Mouse (Mus musculus) lung, postnatal 0 days (tissue): Measurements from ENCODE around the gene Cdkal1. TPM values are rescaled to one million over a fixed set of nuclear protein-coding genes. Genes with fewer than 3 reads are reported as not detected.
A peak's percentile ranks its signal among the peaks of the same experiment; 100 is the strongest.

Experiments
- ATAC-seq: fragments of 200-750 bp; cut with Nextera tagmentation; 2 replicates; pipeline ENCODE4 v1.8.0; 2017; ENCODE audit warnings: moderate library complexity
- DNase-seq: peaks from one replicate; pipeline ENCODE4 v3.0.0-alpha.2; 2016; ENCODE audit warnings: low spot score
- H3K27ac ChIP-seq: fragments of 300-500 bp; sonication (generic); 2 replicates; pipeline ENCODE4 v1.5.1; 2014; ENCODE audit warnings: antibody characterized with exemption, mild to moderate bottlenecking, low read length, mixed read lengths
- H3K27me3 ChIP-seq: fragments of 300-500 bp; sonication (generic); replicated peaks from 2 replicates; pipeline ENCODE4 v1.6.1; 2014; ENCODE audit warnings: low read length, mixed read lengths; ENCODE audit not compliant: insufficient read depth
- H3K36me3 ChIP-seq: fragments of 300-500 bp; sonication (generic); 2 replicates; pipeline ENCODE4 v1.6.1; 2014; ENCODE audit warnings: low read length, mixed read lengths; ENCODE audit not compliant: insufficient read depth
- H3K4me1 ChIP-seq: fragments of 300-500 bp; sonication (generic); 2 replicates; pipeline ENCODE4 v1.6.1; 2014; ENCODE audit warnings: antibody characterized with exemption, low read depth, low read length, mixed read lengths; ENCODE audit not compliant: insufficient read depth
- H3K4me2 ChIP-seq: fragments of 300-500 bp; sonication (generic); replicated peaks from 2 replicates; pipeline ENCODE4 v1.6.1; 2014; ENCODE audit warnings: low read depth, mild to moderate bottlenecking, low read length, moderate library complexity, mixed read lengths
- H3K4me3 ChIP-seq: fragments of 300-500 bp; sonication (generic); 2 replicates; pipeline ENCODE4 v1.5.1; 2014; ENCODE audit warnings: low read depth, low read length
- H3K9ac ChIP-seq: fragments of 300-500 bp; sonication (generic); replicated peaks from 2 replicates; pipeline ENCODE4 v1.6.1; 2014; ENCODE audit warnings: low read depth, mild to moderate bottlenecking
- H3K9me3 ChIP-seq: fragments of 300-500 bp; sonication (generic); 2 replicates; pipeline ENCODE4 v1.6.1; 2016; ENCODE audit warnings: low read length, mixed read lengths
- CTCF ChIP-seq: IDR thresholded peaks from 2 replicates; pipeline ENCODE4 v1.5.1; 2016; ENCODE audit warnings: antibody characterized with exemption, mild to moderate bottlenecking
- EP300 ChIP-seq: IDR thresholded peaks from 2 replicates; pipeline ENCODE4 v1.6.1; 2016; ENCODE audit warnings: antibody characterized with exemption, mild to moderate bottlenecking, control low read depth
- WGBS: fragments of 180-500 bp; shearing (Covaris S2); extraction: QIAGEN DNeasy Blood & Tissue Kit; methylation state at CpG from one replicate; pipeline ENCODE4 v1.1.7; 2014; 5-methylcytosine and 5-hydroxymethylcytosine counted together
- polyA plus RNA-seq: library from polyadenylated mRNA; unstranded; fragments of >200 nt; fragmentation: Nextera tagmentation; extraction: Ambion mirVana; gene quantifications from 2 replicates; pipeline ENCODE4 v1.2.1, GENCODE M21; 2015

The Cdkal1 gene
- polyA plus RNA-seq, 1 experiment from 2014 or later = 14.7 TPM

DNA sequence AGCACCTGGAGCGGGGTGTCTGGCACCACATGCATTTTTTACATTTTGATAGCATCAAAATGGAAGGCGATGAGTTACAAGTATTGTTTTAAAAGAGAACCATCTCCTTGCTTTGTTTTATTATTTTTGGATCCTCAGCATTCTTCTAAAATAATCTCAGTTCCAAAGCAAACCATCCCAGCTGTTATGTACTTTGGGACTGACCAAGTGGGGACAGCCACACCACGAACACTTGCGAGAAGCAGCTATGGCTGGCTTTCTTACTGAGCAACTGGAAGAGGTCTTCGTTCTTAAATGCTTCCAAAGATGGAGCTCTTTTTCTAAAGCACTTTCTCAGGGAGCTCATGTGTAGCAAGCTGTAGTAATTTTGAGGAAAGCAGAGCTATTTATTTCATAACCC, 668.7 kb downstream of the Cdkal1 start:
- H3K4me3 ChIP-seq = no peak overlapping the region
- H3K9me3 ChIP-seq = no peaks in the 10 kb centered on the region
- no peak for DNase-seq
- ATAC-seq = no peak
- no peak overlapping the region for H3K27ac ChIP-seq
- H3K27me3 ChIP-seq = no peaks in the 10 kb centered on the region
- WGBS = 86% methylated on average over 5 of the region's 5 CpGs
- no peaks in the 10 kb centered on the region for H3K36me3 ChIP-seq
- no peak overlapping the region for H3K9ac ChIP-seq
- H3K4me2 ChIP-seq = no peak overlapping the region
- TF ChIP-seq EP300 (no peak), CTCF (no peak)
- no peaks in the 10 kb centered on the region for H3K4me1 ChIP-seq

DNA sequence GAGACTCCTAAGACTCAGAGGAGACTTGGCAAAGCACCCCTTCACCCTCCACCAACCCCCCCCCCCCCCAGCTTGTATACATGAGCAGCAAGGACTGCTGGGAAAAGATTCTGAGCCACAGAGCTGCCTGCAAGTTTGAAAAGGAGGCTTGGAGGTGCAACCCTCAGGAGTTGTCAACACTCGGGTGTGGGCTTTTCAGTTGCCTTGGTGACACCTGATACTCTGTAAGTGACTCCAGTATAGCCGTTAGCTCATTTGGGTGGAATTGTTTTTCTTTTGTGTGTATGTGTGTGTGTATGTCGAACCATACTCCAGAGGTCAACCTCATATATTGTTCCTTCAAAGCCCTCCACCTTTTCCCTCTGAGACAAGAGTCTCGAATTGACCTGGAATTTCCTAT, 669.9 kb downstream of the Cdkal1 start:
- Histone ChIP-seq H3K4me1 (no peaks in the 10 kb centered on the region), H3K36me3 (no peaks in the 10 kb centered on the region), H3K4me2 (no peak overlapping the region), H3K9me3 (no peaks in the 10 kb centered on the region), H3K27ac (no peak overlapping the region), H3K27me3 (no peaks in the 10 kb centered on the region), H3K4me3 (no peak overlapping the region), H3K9ac (no peak overlapping the region)
- WGBS = 44% methylated on average over 4 of the region's 4 CpGs
- ATAC-seq (0 out of 2 replicates have a peak, but pooled peaks have one; percentile 12), DNase-seq (no peak)
- TF ChIP-seq CTCF (no peak), EP300 (no peak)

DNA sequence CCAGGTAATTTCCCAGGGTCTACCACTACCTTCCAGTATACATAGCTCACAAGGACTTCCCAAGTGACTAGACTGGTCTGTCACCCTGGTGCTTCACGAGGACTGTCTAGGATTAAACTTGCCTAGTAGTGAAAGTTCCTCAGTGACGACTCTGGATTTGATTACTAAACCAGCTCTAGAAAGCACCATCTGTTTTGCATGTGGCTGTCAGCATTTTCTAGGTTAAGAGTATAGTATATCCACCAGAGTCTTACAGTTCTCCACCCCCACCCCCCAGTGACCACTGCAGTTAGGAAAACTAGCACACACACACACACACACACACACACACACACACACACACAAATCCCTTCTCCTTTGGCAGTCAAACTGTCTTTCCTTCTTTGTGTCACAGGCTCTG, 670.9 kb downstream of the Cdkal1 start:
- DNase-seq (no peak), ATAC-seq (no peak)
- no peaks in the 10 kb centered on the region for H3K4me1 ChIP-seq
- no peaks in the 10 kb centered on the region for H3K9me3 ChIP-seq
- H3K9ac ChIP-seq = no peak overlapping the region
- H3K27ac ChIP-seq = no peak overlapping the region
- no peaks in the 10 kb centered on the region for H3K27me3 ChIP-seq
- 75% methylated on average over 2 of the region's 2 CpGs for WGBS
- no peak for TF ChIP-seq CTCF
- no peak for TF ChIP-seq EP300
- no peak overlapping the region for H3K4me2 ChIP-seq
- no peak overlapping the region for H3K4me3 ChIP-seq
- no peaks in the 10 kb centered on the region for H3K36me3 ChIP-seq

DNA sequence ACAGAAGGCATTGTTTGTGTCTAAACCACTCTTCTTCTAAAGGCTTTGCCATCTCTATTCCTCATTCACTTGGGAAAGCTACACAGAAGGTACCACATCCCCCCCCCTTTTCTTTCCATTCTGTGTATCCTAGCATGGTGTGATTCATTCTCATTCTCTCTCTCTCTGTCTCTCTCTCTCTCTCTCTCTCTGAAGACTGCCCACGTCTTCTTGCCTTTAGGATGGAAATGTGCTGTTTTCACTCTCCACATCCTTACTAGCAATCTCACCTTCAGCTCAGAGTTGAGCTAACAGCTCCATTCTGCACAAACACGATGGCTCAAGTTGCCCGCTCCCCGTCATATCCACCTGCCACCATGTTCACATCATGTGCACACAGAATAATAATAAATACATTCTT, 675.6 kb downstream of the Cdkal1 start:
- 89% methylated on average over 4 of the region's 4 CpGs for WGBS
- Histone ChIP-seq H3K27ac (no peak overlapping the region), H3K27me3 (no peaks in the 10 kb centered on the region), H3K4me1 (no peaks in the 10 kb centered on the region), H3K9ac (no peak overlapping the region), H3K9me3 (no peaks in the 10 kb centered on the region), H3K4me3 (no peak overlapping the region), H3K4me2 (no peak overlapping the region), H3K36me3 (no peaks in the 10 kb centered on the region)
- TF ChIP-seq CTCF = no peak
- TF ChIP-seq EP300 = no peak
- ATAC-seq = no peak
- DNase-seq = no peak

DNA sequence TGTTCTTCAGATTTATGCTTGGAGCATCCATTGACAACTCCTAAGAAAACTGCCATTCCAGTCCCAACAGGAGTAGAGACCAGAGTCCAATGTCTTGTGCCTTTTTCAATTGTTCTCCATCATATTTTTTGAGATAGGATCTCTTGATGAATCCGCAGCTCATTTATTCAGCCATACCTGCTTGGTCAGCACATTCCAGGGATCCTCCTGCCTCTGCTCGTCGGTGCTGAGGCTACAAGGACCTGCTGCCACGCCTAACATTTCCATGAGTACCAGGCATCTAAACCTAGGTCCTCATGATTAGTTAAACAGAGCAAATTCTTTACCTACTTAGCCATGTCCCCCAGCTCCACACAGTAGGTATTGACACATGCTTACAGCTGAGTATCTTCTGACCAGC, 676.2 kb downstream of the Cdkal1 start:
- Histone ChIP-seq H3K27me3 (no peaks in the 10 kb centered on the region), H3K4me2 (no peak overlapping the region), H3K4me1 (no peaks in the 10 kb centered on the region), H3K36me3 (no peaks in the 10 kb centered on the region), H3K4me3 (no peak overlapping the region), H3K27ac (no peak overlapping the region), H3K9me3 (no peaks in the 10 kb centered on the region), H3K9ac (no peak overlapping the region)
- ATAC-seq (no peak), DNase-seq (no peak)
- no peak for TF ChIP-seq EP300
- TF ChIP-seq CTCF = no peak
- 74% methylated on average over 4 of the region's 4 CpGs for WGBS

DNA sequence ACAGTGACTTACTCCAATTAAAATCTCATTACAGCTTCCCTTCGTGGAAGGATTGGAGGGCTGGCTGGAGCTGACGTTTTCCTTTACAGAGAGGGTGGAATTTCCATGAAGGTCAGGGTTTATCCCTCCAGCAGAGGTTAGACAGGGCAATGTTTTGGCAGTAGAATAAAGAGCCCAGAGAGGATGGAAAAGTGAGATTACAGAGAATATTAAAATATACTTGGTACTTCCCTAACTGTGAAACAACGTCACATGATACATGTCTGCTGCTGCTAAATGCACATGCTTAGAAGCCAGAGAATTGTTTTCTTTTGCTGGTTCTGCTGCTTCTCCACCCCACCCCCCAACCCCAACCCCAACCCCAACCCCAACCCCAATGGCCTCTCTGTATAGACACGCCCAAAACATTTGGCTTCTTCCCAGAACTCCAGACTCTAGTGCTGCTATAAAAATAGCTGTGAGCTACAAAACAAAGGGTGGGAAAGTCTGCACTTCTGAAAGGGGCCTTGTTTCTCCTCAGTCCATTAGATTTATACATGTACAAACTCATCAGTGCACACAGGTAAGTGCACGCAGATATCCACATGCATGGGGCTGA, 677.5 kb downstream of the Cdkal1 start:
- 37% methylated on average over 5 of the region's 5 CpGs for WGBS
- no peak overlapping the region for H3K4me3 ChIP-seq
- no peaks in the 10 kb centered on the region for H3K27me3 ChIP-seq
- peak; percentile 31 for DNase-seq
- peak; percentile 60 for ATAC-seq
- H3K36me3 ChIP-seq = no peaks in the 10 kb centered on the region
- H3K27ac ChIP-seq = no peak overlapping the region
- no peak overlapping the region for H3K4me2 ChIP-seq
- H3K9ac ChIP-seq = no peak overlapping the region
- TF ChIP-seq CTCF = no peak
- no peak for TF ChIP-seq EP300
- no peaks in the 10 kb centered on the region for H3K9me3 ChIP-seq
- no peaks in the 10 kb centered on the region for H3K4me1 ChIP-seq

DNA sequence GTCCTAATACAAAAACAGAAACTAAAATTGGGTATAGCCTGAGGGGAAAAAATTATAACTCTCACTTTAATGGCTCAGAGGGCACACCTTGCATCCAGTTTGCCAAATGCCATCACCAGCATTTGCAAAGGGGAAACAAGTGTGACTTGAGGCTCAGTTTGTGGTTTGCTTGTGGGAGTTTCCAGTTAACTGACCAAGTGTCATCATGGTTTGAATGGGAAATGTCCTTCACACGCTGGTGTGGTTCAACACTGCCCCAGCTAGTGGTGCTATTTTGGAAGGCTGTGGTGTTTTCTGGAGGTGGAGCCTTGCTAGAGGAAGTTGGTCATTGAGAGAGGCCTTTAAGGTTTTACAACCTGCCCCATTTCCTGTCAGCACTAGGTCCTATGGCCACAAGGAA, 686.1 kb downstream of the Cdkal1 start:
- Histone ChIP-seq H3K36me3 (no peaks in the 10 kb centered on the region), H3K9ac (no peak overlapping the region), H3K27ac (no peak overlapping the region), H3K4me2 (no peak overlapping the region), H3K4me1 (no peaks in the 10 kb centered on the region), H3K27me3 (no peaks in the 10 kb centered on the region), H3K9me3 (no peaks in the 10 kb centered on the region), H3K4me3 (no peak overlapping the region)
- DNase-seq (no peak), ATAC-seq (no peak)
- WGBS = 37% methylated on average over 1 of the region's 1 CpGs
- TF ChIP-seq EP300 (no peak), CTCF (no peak)
